Mouse (Mus musculus): ENCODE measurements at regions not wholly inside any gene's neighbourhood (a gene's known extent, or its start where the extent isn't known, plus 50 kb on each side); places are given as distances from the start of the nearest gene placed in this dataset.

DNA sequence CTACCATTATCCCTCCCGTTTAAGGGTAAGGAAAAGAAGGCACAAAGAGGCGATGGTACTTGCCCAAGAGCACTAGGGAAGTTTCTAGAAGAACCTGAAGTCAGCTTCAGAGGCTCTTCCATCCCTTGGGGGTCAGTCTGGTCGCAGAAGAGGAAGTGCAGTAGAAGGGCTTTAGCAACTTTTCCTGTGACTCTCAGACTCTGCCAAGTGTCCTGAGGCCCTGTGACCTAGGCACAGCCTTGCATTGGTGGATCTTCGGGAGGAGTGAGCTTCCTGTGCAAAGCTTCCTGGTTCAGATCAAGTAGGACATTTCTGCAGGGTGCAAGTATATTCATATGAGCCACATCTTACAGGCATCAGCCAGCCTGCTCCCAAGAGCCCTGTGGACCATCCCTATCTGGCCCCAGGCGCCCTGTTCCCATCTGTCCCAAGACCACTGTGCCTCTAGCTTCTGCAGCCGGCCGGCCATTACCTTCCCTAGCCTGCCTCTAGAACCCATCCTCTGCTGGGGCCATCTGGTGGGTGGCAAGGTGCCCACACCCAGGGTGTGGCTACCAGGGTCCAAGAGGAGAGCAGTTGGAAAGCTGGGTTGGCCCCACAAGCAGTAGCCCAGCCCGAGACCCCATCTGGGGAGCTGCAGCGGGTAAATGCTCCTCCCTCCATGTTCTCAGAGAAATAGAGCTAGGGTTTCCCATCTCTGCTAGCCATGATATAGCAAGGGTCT lies 72.4 kb upstream of the Lhx1 start:
- Histone ChIP-seq H3K27ac (replicated peaks; ENCODE audit: low read depth, low read length) (no peak overlapping the region), H3K4me2 (ENCODE audit: low read length) (no peak overlapping the region), H3K4me1 (ENCODE audit: control insufficient read depth, insufficient read depth, low read length) (peaks cover 11% of the 10 kb centered on the region), H3K4me3 (replicated peaks; ENCODE audit: low read depth, low read length) (no peak overlapping the region), H3K27me3 (ENCODE audit: control insufficient read depth, insufficient read depth, low read length) (no peaks in the 10 kb centered on the region), H3K9ac (replicated peaks; ENCODE audit: low read length) (no peak overlapping the region), H3K36me3 (ENCODE audit: control insufficient read depth, insufficient read depth, low read length) (no peaks in the 10 kb centered on the region), H3K9me3 (ENCODE audit: control insufficient read depth, low read length) (no peaks in the 10 kb centered on the region)
- DNase-seq (no peak), ATAC-seq (ENCODE audit: low FRiP score, low TSS enrichment) (no peak)
- WGBS: 86% methylated on average over 9 of the region's 9 CpGs

GRCm38 (mm10) chr11:84592715-84593339 lies 67.5 kb upstream of the Lhx1 start:
- Histone ChIP-seq H3K9me3 (ENCODE audit: control insufficient read depth, low read length) (no peaks in the 10 kb centered on the region), H3K4me2 (ENCODE audit: low read length) (no peak overlapping the region), H3K9ac (replicated peaks; ENCODE audit: low read length) (no peak overlapping the region), H3K4me1 (ENCODE audit: control insufficient read depth, insufficient read depth, low read length) (peaks cover 8% of the 10 kb centered on the region), H3K27me3 (ENCODE audit: control insufficient read depth, insufficient read depth, low read length) (no peaks in the 10 kb centered on the region), H3K27ac (replicated peaks; ENCODE audit: low read depth, low read length) (no peak overlapping the region), H3K36me3 (ENCODE audit: control insufficient read depth, insufficient read depth, low read length) (no peaks in the 10 kb centered on the region), H3K4me3 (replicated peaks; ENCODE audit: low read depth, low read length) (no peak overlapping the region)
- ATAC-seq (ENCODE audit: low FRiP score, low TSS enrichment): no peak
- WGBS: 24% methylated on average over 6 of the region's 6 CpGs
- peak; percentile 33 for DNase-seq

DNA sequence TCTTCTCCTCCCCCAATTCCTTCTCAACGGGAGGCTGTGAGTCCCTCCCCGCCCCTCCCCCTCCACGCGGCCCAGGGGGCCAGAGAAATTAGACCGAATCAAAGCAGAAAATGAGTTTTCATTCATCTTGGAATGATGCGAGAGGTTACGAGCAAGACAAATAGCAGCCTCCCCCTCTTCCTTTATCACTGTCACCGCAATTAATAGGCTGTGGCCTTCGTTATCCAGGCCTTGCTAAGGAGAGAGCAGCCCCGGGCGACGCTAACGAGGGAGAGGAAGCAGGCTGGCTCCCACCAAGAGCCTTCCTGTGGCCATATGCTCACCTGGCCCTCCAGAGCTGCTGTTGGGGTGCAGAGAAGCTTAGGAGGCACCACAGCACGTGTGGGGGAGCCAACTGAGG lies 61.8 kb upstream of the Lhx1 start:
- Histone ChIP-seq H3K9me3 (ENCODE audit: control insufficient read depth, low read length) (no peaks in the 10 kb centered on the region), H3K36me3 (ENCODE audit: control insufficient read depth, insufficient read depth, low read length) (no peaks in the 10 kb centered on the region), H3K27me3 (ENCODE audit: control insufficient read depth, insufficient read depth, low read length) (no peaks in the 10 kb centered on the region), H3K4me2 (ENCODE audit: low read length) (no peak overlapping the region), H3K4me1 (ENCODE audit: control insufficient read depth, insufficient read depth, low read length) (peaks cover 16% of the 10 kb centered on the region; the same call in 1 of the 2 replicates), H3K27ac (replicated peaks; ENCODE audit: low read depth, low read length) (peak overlapping the region; percentile 52; the same call in 1 of the 2 replicates), H3K9ac (replicated peaks; ENCODE audit: low read length) (0 out of 2 replicates have a peak overlapping the region, but pooled peaks have one; percentile 12), H3K4me3 (replicated peaks; ENCODE audit: low read depth, low read length) (no peak overlapping the region)
- peak; percentile 25 for DNase-seq
- no peak for ATAC-seq (ENCODE audit: low FRiP score, low TSS enrichment)
- WGBS: 25% methylated on average over 14 of the region's 14 CpGs

- ATAC-seq (ENCODE audit: low FRiP score, low TSS enrichment): no peak; the same call in 1 of the 2 replicates
- Histone ChIP-seq H3K4me2 (ENCODE audit: low read length) (no peak overlapping the region), H3K27me3 (ENCODE audit: control insufficient read depth, insufficient read depth, low read length) (no peaks in the 10 kb centered on the region), H3K9me3 (ENCODE audit: control insufficient read depth, low read length) (no peaks in the 10 kb centered on the region), H3K27ac (replicated peaks; ENCODE audit: low read depth, low read length) (peak overlapping the region; percentile 41; the same call in 1 of the 2 replicates), H3K4me1 (ENCODE audit: control insufficient read depth, insufficient read depth, low read length) (peaks cover 20% of the 10 kb centered on the region; the same call in 1 of the 2 replicates), H3K9ac (replicated peaks; ENCODE audit: low read length) (no peak overlapping the region), H3K36me3 (ENCODE audit: control insufficient read depth, insufficient read depth, low read length) (no peaks in the 10 kb centered on the region), H3K4me3 (replicated peaks; ENCODE audit: low read depth, low read length) (no peak overlapping the region)
- WGBS: 7% methylated on average over 3 of the region's 3 CpGs
- peak; percentile 35 for DNase-seq
These were observed 60.3 kb upstream of the Lhx1 start for GRCm38 (mm10) chr11:84585626-84586025.

DNA sequence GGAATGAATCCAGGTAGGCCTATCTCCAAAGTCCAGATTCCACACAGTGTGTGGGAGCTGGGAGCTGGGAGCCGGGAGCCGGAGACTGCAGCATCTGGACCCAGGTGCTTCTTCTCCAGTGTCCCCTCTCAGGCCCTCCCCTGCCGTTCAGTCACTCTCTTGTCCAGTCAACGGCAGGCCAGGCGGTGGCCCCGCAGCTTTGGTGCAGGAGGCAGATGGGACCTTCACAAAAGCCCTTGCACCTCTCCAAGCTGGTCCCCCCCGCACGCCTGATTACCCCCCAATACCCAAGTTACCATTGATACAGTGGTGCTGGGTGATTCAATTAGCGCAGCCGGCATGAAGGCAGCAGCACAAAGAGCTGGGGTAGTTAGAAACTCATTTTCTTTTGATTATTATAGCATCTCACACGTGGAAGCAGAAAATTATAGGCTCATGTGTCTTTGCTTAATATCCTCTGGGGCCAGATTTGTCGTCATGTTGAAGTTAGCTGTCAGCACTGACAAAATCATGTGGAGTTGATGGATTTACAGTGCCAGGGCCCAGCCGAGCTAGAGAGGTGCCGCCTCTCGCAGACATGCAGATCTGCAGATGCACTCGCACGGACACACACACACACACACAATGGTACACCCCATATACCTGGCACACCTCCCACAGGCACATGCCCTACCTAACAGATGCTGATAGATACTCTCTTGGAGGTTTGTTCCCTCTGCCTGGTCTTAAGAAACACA lies 53.6 kb upstream of the Lhx1 start:
- DNase-seq: peak; percentile 50
- H3K4me1 ChIP-seq (ENCODE audit: control insufficient read depth, insufficient read depth, low read length): peaks cover 32% of the 10 kb centered on the region

More for the DNA sequence above, 53.6 kb upstream of the Lhx1 start:
- 0 out of 2 replicates have a peak, but pooled peaks cover 2% of the 10 kb centered on the region for H3K27me3 ChIP-seq (ENCODE audit: control insufficient read depth, insufficient read depth, low read length)
- no peaks in the 10 kb centered on the region for H3K9me3 ChIP-seq (ENCODE audit: control insufficient read depth, low read length)
- 31% methylated on average over 17 of the region's 17 CpGs for WGBS
- peak overlapping the region; percentile 50 for H3K27ac ChIP-seq (replicated peaks; ENCODE audit: low read depth, low read length)
- H3K4me3 ChIP-seq (replicated peaks; ENCODE audit: low read depth, low read length): no peak overlapping the region
- no peak for ATAC-seq (ENCODE audit: low FRiP score, low TSS enrichment)
- H3K4me2 ChIP-seq (ENCODE audit: low read length): no peak overlapping the region
- no peak overlapping the region for H3K9ac ChIP-seq (replicated peaks; ENCODE audit: low read length)
- H3K36me3 ChIP-seq (ENCODE audit: control insufficient read depth, insufficient read depth, low read length): no peaks in the 10 kb centered on the region
